32 mouse cellular contexts compared by ENCODE assay signal in genomic region chr16:66901801-66902200, GRCm38 (mm10).
DNase-seq lines count a peak whose midpoint lies in the region; ATAC-seq and TF ChIP-seq lines count a peak whose summit lies in the region.
"Had no signal": no experiment of that assay in that cellular context is flagged by ENCODE, and none has a peak within 500 bp of the region (broad histone marks: within the 10 kb centered on the region; RNA-seq: fewer than 3 reads in every experiment).

No protein-coding gene starts in this region.

- no peak for TF ChIP-seq POLR2A in limb, embryonic 14.5 days (IDR thresholded peaks at IDR 0.05; ENCODE audit: borderline replicate concordance, extremely low read depth, insufficient read depth, insufficient read length)

- WGBS in forebrain, embryonic 14.5 days = 59% methylated on average over 3 of the region's 3 CpGs
- WGBS in forebrain, postnatal 0 days = 42% methylated on average over 3 of the region's 3 CpGs
- WGBS in limb, embryonic 14.5 days = 79% methylated on average over 3 of the region's 3 CpGs
- 89% methylated on average over 3 of the region's 3 CpGs for WGBS in limb, embryonic 10.5 days
- WGBS in embryonic facial prominence, embryonic 14.5 days = 50% methylated on average over 3 of the region's 3 CpGs

- no peak overlapping the region for H3K4me3 ChIP-seq in forebrain, embryonic 14.5 days (ENCODE audit: low read depth, low read length)
- no peak overlapping the region for H3K4me3 ChIP-seq in forebrain, postnatal 0 days (ENCODE audit: low read depth, low read length)
- no peak overlapping the region for H3K4me3 ChIP-seq in limb, embryonic 14.5 days (replicated peaks; ENCODE audit: low read length)
- H3K4me3 ChIP-seq in limb, embryonic 10.5 days = no peak overlapping the region
- no peak overlapping the region for H3K4me3 ChIP-seq in embryonic facial prominence, embryonic 14.5 days (ENCODE audit: low read depth, low read length)
- H3K4me3 ChIP-seq: embryonic facial prominence, embryonic 12.5 days; erythroblast, embryonic 14.5 days; forebrain, embryonic 12.5 days; heart, adult 2 months; heart, embryonic 10.5 days; heart, embryonic 13.5 days had no signal

- no peak for TF ChIP-seq CTCF in forebrain, postnatal 0 days (IDR thresholded peaks at IDR 0.05; ENCODE audit: low read depth)

- DNase-seq in forebrain, embryonic 14.5 days (ENCODE audit: low spot score) = peak; percentile 42
- DNase-seq in forebrain, postnatal 0 days = no peak
- DNase-seq in limb, embryonic 14.5 days (ENCODE audit: low spot score) = peak; percentile 12
- no peak for DNase-seq in limb, embryonic 10.5 days (ENCODE audit: low spot score)
- peak; percentile 51 for DNase-seq in embryonic facial prominence, embryonic 14.5 days (ENCODE audit: low spot score)
- no peak for DNase-seq in adrenal gland, adult 18-20 months (ENCODE audit: low spot score in 2 of 2)
- DNase-seq: adrenal gland, adult 8-10 months; adrenal gland, postnatal 25 days; B cell, adult 2 months; cerebellum, adult 11 months; cerebellum, adult 8-10 months; cerebellum, postnatal 10 days; cerebellum, postnatal 36 days; embryo, embryonic 11 days; gastrocnemius, postnatal 10 days; gastrocnemius, postnatal 36 days; heart, adult 2 months; heart, postnatal 14 days; heart, postnatal 4 days; kidney, adult 18-20 months had no signal

- H3K9me3 ChIP-seq in forebrain, embryonic 14.5 days (replicated peaks; ENCODE audit: control insufficient read depth, low read length) = no peaks in the 10 kb centered on the region
- H3K9me3 ChIP-seq in forebrain, postnatal 0 days (ENCODE audit: low read length) = no peaks in the 10 kb centered on the region
- H3K9me3 ChIP-seq in limb, embryonic 14.5 days (ENCODE audit: control insufficient read depth, low read length) = no peaks in the 10 kb centered on the region
- H3K9me3 ChIP-seq in limb, embryonic 10.5 days (replicated peaks) = no peaks in the 10 kb centered on the region
- no peaks in the 10 kb centered on the region for H3K9me3 ChIP-seq in embryonic facial prominence, embryonic 14.5 days (ENCODE audit: control insufficient read depth, low read length)
- H3K9me3 ChIP-seq: embryonic facial prominence, embryonic 12.5 days; forebrain, embryonic 12.5 days; G1E; heart, embryonic 10.5 days; heart, embryonic 13.5 days had no signal

- H3K27me3 ChIP-seq in forebrain, embryonic 14.5 days (replicated peaks; ENCODE audit: control insufficient read depth, insufficient read depth, low read length) = no peaks in the 10 kb centered on the region
- no peaks in the 10 kb centered on the region for H3K27me3 ChIP-seq in forebrain, postnatal 0 days (ENCODE audit: insufficient read depth, low read length)
- H3K27me3 ChIP-seq in limb, embryonic 14.5 days (ENCODE audit: control insufficient read depth, insufficient read depth, low read length) = no peaks in the 10 kb centered on the region
- H3K27me3 ChIP-seq in limb, embryonic 10.5 days (ENCODE audit: low read depth, poor library complexity, severe bottlenecking) = no peaks in the 10 kb centered on the region
- H3K27me3 ChIP-seq in embryonic facial prominence, embryonic 14.5 days (replicated peaks; ENCODE audit: control insufficient read depth, insufficient read depth, low read length) = no peaks in the 10 kb centered on the region
- H3K27me3 ChIP-seq: CH12.LX; embryonic facial prominence, embryonic 12.5 days; forebrain, embryonic 12.5 days; heart, embryonic 13.5 days had no signal

- ATAC-seq in forebrain, embryonic 14.5 days = no peak
- ATAC-seq in forebrain, postnatal 0 days = no peak
- ATAC-seq in limb, embryonic 14.5 days (ENCODE audit: low FRiP score, low read depth) = no peak
- ATAC-seq in embryonic facial prominence, embryonic 14.5 days (ENCODE audit: low read depth) = no peak
- ATAC-seq: forebrain, embryonic 16.5 days; hindbrain, postnatal 0 days; inflammation-experienced regulatory T-cells, adult 6 months; intestine, embryonic 16.5 days had no signal

- no peak overlapping the region for H3K27ac ChIP-seq in forebrain, embryonic 14.5 days (ENCODE audit: low read depth, low read length)
- H3K27ac ChIP-seq in forebrain, postnatal 0 days (ENCODE audit: low read depth, low read length) = no peak overlapping the region
- H3K27ac ChIP-seq in limb, embryonic 14.5 days (replicated peaks; ENCODE audit: low read depth, low read length) = no peak overlapping the region
- H3K27ac ChIP-seq in limb, embryonic 10.5 days = no peak overlapping the region
- H3K27ac ChIP-seq in embryonic facial prominence, embryonic 14.5 days (replicated peaks; ENCODE audit: low read depth, low read length) = no peak overlapping the region
- H3K27ac ChIP-seq: embryonic facial prominence, embryonic 12.5 days; forebrain, embryonic 12.5 days; heart, adult 2 months; heart, embryonic 10.5 days; heart, embryonic 13.5 days; hindbrain, embryonic 14.5 days; hindbrain, postnatal 0 days had no signal

- no peak overlapping the region for H3K4me2 ChIP-seq in forebrain, embryonic 14.5 days (ENCODE audit: low read length)
- H3K4me2 ChIP-seq in forebrain, postnatal 0 days (ENCODE audit: low read depth) = no peak overlapping the region
- no peak overlapping the region for H3K4me2 ChIP-seq in limb, embryonic 14.5 days (replicated peaks; ENCODE audit: low read depth, low read length, severe bottlenecking)
- H3K4me2 ChIP-seq in embryonic facial prominence, embryonic 14.5 days (ENCODE audit: low read depth, low read length) = no peak overlapping the region
- H3K4me2 ChIP-seq: embryonic facial prominence, embryonic 12.5 days; forebrain, embryonic 12.5 days; heart, embryonic 13.5 days; hindbrain, embryonic 14.5 days had no signal

- H3K9ac ChIP-seq in forebrain, embryonic 14.5 days (ENCODE audit: low read length) = no peak overlapping the region
- no peak overlapping the region for H3K9ac ChIP-seq in forebrain, postnatal 0 days
- no peak overlapping the region for H3K9ac ChIP-seq in limb, embryonic 14.5 days (ENCODE audit: low read depth, low read length, severe bottlenecking)
- H3K9ac ChIP-seq in embryonic facial prominence, embryonic 14.5 days (ENCODE audit: low read depth, low read length) = no peak overlapping the region
- H3K9ac ChIP-seq: embryonic facial prominence, embryonic 12.5 days; forebrain, embryonic 12.5 days; heart, embryonic 13.5 days; hindbrain, embryonic 14.5 days had no signal

- no peaks in the 10 kb centered on the region for H3K4me1 ChIP-seq in forebrain, embryonic 14.5 days (ENCODE audit: control insufficient read depth, insufficient read depth, low read length)
- H3K4me1 ChIP-seq in forebrain, postnatal 0 days (ENCODE audit: insufficient read depth) = no peaks in the 10 kb centered on the region
- H3K4me1 ChIP-seq in limb, embryonic 14.5 days (ENCODE audit: control insufficient read depth, insufficient read depth, low read length) = no peaks in the 10 kb centered on the region
- H3K4me1 ChIP-seq in limb, embryonic 10.5 days = no peaks in the 10 kb centered on the region
- no peaks in the 10 kb centered on the region for H3K4me1 ChIP-seq in embryonic facial prominence, embryonic 14.5 days (ENCODE audit: control insufficient read depth, insufficient read depth, low read length)
- H3K4me1 ChIP-seq: embryonic facial prominence, embryonic 12.5 days; forebrain, embryonic 12.5 days; heart, embryonic 10.5 days; heart, embryonic 13.5 days had no signal

- H3K36me3 ChIP-seq in forebrain, embryonic 14.5 days (ENCODE audit: control insufficient read depth, insufficient read depth, low read length) = no peaks in the 10 kb centered on the region
- no peaks in the 10 kb centered on the region for H3K36me3 ChIP-seq in forebrain, postnatal 0 days (ENCODE audit: insufficient read depth)
- H3K36me3 ChIP-seq in limb, embryonic 14.5 days (ENCODE audit: control insufficient read depth, insufficient read depth, low read length) = no peaks in the 10 kb centered on the region
- H3K36me3 ChIP-seq in limb, embryonic 10.5 days = no peaks in the 10 kb centered on the region
- no peaks in the 10 kb centered on the region for H3K36me3 ChIP-seq in embryonic facial prominence, embryonic 14.5 days (ENCODE audit: control insufficient read depth, insufficient read depth, low read length)
- H3K36me3 ChIP-seq: embryonic facial prominence, embryonic 12.5 days; forebrain, embryonic 12.5 days; G1E; heart, embryonic 10.5 days; heart, embryonic 13.5 days had no signal

Comparison
In these comparisons a context has a peak if more than half of its experiments do, and no peak if none do; other contexts are left out.
1. DNase-seq: peak in forebrain, embryonic 14.5 days (single experiment), limb, embryonic 14.5 days (single experiment) and embryonic facial prominence, embryonic 14.5 days (single experiment); none in forebrain, postnatal 0 days (single experiment), limb, embryonic 10.5 days (single experiment) and adrenal gland, adult 18-20 months (0 of 2).